Mouse (Mus musculus) spleen, adult 2 months (tissue): ENCODE results near the gene Atp8b2. TPM values are rescaled to one million over a fixed set of nuclear protein-coding genes. Genes with fewer than 3 reads are reported as not detected.

Experiments used
- DNase-seq, 2 experiments: peaks; one replicate each; pipeline versions ENCODE4 v3.0.0 to v3.0.0-alpha.2; 2012 to 2021; ENCODE audit warnings: low spot score in 2 of 2, low read depth in 1 of 2
- H3K27ac ChIP-seq: fragments of 200-500 bp; 2 replicates; pipeline ENCODE4 v1.5.1; 2012; ENCODE audit warnings: low read length, inconsistent platforms; ENCODE audit not compliant: insufficient read depth
- H3K27me3 ChIP-seq: fragments of 200-500 bp; 2 replicates; pipeline ENCODE4 v1.6.1; 2012; ENCODE audit warnings: mild to moderate bottlenecking, moderate library complexity, low read length, inconsistent platforms; ENCODE audit not compliant: control insufficient read depth, insufficient read depth
- H3K36me3 ChIP-seq: fragments of 200-500 bp; 2 replicates; pipeline ENCODE4 v1.6.1; 2012; ENCODE audit warnings: mild to moderate bottlenecking, low read length, inconsistent platforms; ENCODE audit not compliant: control insufficient read depth, insufficient read depth
- H3K4me1 ChIP-seq: fragments of 200-500 bp; 2 replicates; pipeline ENCODE4 v1.6.1; 2011; ENCODE audit warnings: inconsistent platforms; ENCODE audit not compliant: control insufficient read depth, insufficient read depth, insufficient read length
- H3K4me3 ChIP-seq: fragments of 200-500 bp; 2 replicates; pipeline ENCODE4 v1.5.1; 2011; ENCODE audit warnings: mild to moderate bottlenecking, inconsistent platforms; ENCODE audit not compliant: insufficient read depth, insufficient read length; ENCODE audit errors: extremely low read depth
- CTCF ChIP-seq: fragments of 200-500 bp; IDR thresholded peaks from 2 replicates; pipeline ENCODE4 v1.5.1; 2011; ENCODE audit warnings: mild to moderate bottlenecking, inconsistent platforms; ENCODE audit not compliant: insufficient read depth, insufficient read length, insufficient replicate concordance; ENCODE audit errors: extremely low read depth
- POLR2A ChIP-seq: fragments of 200-500 bp; IDR thresholded peaks from 2 replicates; pipeline ENCODE4 v1.6.1; 2011; ENCODE audit warnings: low read depth, low read length, inconsistent platforms
- WGBS: fragments of 180-500 bp; shearing (Covaris S2); methylation state at CpG from one replicate; pipeline ENCODE4 v1.1.7; 2018; 5-methylcytosine and 5-hydroxymethylcytosine counted together
- polyA plus RNA-seq: library from polyadenylated mRNA; depleted of rRNA; stranded (reverse); fragments of >200 nt; gene quantifications from 2 replicates; pipeline ENCODE4 v1.2.3, GENCODE M21; 2012; rRNA removed

Gene Atp8b2
- polyA plus RNA-seq = 49.3 and 66.0 TPM in 2 replicates

DNA sequence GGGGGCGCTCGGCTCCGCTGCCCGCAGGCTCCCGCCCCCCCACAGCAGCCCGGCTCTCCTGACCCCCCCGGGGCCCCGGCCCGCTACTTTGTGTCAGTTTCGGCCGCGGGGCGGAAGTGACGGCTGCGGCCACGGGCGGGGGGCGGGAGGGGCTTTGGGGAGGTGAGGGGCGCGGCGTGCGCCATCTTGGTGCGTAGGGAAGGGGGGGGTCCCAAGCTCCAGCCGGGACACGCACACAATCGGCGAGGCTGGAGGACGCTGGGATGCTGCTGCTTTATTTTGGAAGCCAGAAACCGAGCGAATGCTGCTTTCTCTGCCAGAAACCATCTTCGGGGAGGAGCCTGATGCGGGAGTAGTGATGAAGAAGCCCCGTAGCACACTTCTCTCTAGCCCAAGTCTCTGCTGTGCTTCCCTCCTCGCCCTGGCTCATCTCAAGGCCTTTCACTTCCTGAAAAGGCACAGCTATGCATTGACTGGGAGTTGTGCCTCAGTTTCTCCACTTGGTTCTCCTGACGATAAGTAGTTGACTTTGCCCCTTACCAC lies at the start of gene Atp8b2:
Gene Atp8b2, minus strand, starts transcription at position 288 of the 543 bp plus-strand sequence.
- H3K4me1 ChIP-seq = peaks cover 32% of the 10 kb centered on the region
- TF ChIP-seq POLR2A (peak; percentile 15; the same call in 1 of the 2 replicates), CTCF (no peak)
- DNase-seq = peak; percentile 27 to 52
- H3K27me3 ChIP-seq = no peaks in the 10 kb centered on the region
- H3K36me3 ChIP-seq = no peaks in the 10 kb centered on the region; the same call in 1 of the 2 replicates
- H3K27ac ChIP-seq = peak within 1 kb of the TSS; percentile 92
- WGBS = 2% methylated on average over 35 of the region's 35 CpGs
- H3K4me3 ChIP-seq = peak within 1 kb of the TSS; percentile 98

DNA sequence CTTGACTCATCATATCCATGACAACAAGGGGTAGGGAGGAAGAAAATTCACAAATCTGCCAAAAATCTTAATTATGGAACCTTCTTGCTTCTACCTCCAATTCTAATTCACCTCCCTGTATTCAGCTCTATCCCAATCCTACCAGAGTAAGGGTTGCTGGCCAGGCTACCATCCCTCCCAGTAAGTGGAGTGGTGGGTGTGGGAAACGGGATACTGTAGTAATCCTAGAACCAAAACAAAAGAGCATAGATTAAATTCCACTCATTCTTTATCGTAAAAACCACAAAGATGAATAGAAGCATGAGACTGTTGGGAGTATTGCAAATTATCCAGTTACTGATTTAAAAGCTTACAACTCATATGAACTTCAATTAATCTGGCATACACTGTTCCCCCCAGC lies 47.0 kb upstream of the Atp8b2 start:
- H3K36me3 ChIP-seq = peaks cover 51% of the 10 kb centered on the region
- DNase-seq = no peak
- no peak overlapping the region for H3K27ac ChIP-seq
- TF ChIP-seq POLR2A (no peak), CTCF (no peak)
- H3K4me3 ChIP-seq = no peak overlapping the region
- WGBS = 93% methylated on average over 2 of the region's 2 CpGs
- no peaks in the 10 kb centered on the region for H3K4me1 ChIP-seq
- no peaks in the 10 kb centered on the region for H3K27me3 ChIP-seq

DNA sequence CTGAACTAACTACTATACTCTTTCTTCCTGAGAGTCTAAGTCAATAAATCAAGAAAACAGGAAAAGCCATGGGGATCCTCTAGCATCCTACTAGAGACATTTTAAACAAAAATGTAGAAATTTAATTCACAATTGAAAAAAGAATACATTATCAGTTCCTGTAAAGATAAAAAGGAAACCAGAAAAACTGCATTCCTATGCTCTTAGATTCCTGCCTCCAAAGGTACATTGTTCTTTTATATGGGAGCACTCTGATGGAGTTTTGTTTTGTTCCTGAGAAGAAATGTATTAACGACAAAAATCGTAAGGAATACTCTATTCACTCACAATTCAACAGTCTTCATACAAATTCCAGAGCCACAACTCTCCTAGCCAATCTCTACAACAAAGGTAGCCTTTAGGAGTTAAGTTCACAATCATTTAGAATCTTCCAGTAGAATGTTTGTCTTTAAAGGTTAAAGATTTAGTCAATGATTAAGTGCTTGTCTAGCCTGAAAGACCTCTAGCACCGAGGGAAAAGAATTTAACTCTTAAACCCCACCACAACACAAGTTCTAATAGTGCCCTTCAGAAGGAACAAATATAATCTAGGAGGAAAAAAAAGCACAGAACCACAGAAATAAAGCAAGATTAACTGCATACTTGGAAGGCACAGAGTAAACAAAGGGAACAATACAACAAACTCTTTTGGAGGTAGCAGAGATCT lies 40.9 kb upstream of the Atp8b2 start:
- DNase-seq = no peak
- WGBS = 78% methylated on average over 3 of the region's 3 CpGs
- H3K27me3 ChIP-seq = no peaks in the 10 kb centered on the region
- peaks cover 3% of the 10 kb centered on the region; the same call in 1 of the 2 replicates for H3K4me1 ChIP-seq
- H3K27ac ChIP-seq = no peak overlapping the region
- H3K36me3 ChIP-seq = peaks cover 32% of the 10 kb centered on the region
- H3K4me3 ChIP-seq = no peak overlapping the region
- no peak for TF ChIP-seq POLR2A
- no peak for TF ChIP-seq CTCF

DNA sequence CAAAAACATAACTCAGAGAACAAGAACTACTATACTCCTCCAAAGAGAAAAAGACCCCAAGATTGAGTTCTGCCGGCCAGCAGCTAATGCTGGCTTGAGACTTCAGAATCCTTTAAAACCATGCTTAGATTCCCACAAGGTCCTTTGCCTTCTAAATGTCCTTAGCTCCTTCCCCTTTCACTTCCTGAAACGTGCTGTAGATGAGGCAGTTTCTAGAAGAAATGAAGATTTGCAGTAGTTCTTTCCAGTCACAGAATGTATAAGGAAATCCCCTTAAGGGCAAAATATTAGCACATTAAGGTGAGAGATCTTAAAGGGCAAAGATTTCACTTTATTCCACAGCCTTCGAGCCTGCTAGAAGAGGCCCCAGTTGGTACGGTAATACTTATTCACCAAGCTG lies 36.5 kb upstream of the Atp8b2 start:
- Histone ChIP-seq H3K36me3 (peaks cover 15% of the 10 kb centered on the region), H3K27ac (peak overlapping the region; percentile 92; the same call in 1 of the 2 replicates)
- WGBS = 70% methylated on average over 4 of the region's 4 CpGs

DNA sequence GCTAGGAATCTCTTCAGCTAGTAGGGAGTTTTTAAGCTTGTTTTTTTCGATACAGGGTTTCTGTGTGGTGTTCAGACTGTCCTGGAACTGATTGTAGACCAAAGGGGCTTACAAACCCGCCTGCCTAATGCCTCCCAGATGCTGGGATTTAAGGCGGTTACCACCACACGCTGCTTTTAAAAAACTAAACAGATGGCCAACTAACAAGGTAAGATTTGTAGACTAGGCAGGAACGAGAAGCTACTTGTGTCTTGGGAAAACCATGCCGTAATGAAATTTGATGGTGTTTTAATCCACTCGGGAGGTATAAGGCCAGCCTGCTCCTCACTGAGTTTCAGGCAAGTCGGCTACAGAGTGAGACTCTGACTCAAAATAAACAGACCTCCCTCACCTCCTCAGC lies 35.8 kb upstream of the Atp8b2 start:
- Histone ChIP-seq H3K36me3 (peaks cover 17% of the 10 kb centered on the region), H3K27me3 (no peaks in the 10 kb centered on the region), H3K4me1 (peaks cover 3% of the 10 kb centered on the region; the same call in 1 of the 2 replicates), H3K4me3 (peak overlapping the region; percentile 79), H3K27ac (peak overlapping the region; percentile 92)
- TF ChIP-seq CTCF (no peak), POLR2A (no peak)
- 24% methylated on average over 8 of the region's 8 CpGs for WGBS
- DNase-seq = no peak

More for the DNA sequence above, 36.5 kb upstream of the Atp8b2 start:
- no peak overlapping the region for H3K4me3 ChIP-seq
- no peak for DNase-seq
- peaks cover 3% of the 10 kb centered on the region; the same call in 1 of the 2 replicates for H3K4me1 ChIP-seq
- no peaks in the 10 kb centered on the region for H3K27me3 ChIP-seq
- no peak for TF ChIP-seq POLR2A
- TF ChIP-seq CTCF = no peak

DNA sequence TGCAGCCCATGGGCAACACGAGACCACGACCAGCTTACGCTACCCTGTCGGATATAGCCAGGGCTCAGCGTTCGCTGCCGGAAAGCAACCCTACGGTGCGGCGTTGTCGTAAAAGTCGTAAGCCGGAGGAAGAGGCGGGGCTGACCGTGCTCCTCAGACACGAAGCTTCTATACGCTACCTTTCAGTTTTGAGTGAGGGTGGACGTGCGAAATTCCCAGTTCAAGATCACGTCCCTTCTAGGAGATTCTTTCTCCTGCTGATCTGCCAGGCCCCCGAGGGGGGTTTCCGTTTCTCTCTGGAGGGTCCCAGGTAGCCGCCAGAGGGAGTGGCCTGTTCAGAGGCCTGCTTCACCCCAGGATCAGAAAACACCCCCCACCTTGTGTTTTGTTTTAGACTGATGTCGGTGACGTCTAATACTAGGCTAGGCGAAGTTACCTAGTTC lies 35.3 kb upstream of the Atp8b2 start, which contains the start of gene Hax1:
Gene Hax1, minus strand, starts transcription at position 169 of the 443 bp plus-strand sequence.
- no peak for TF ChIP-seq CTCF
- peak; percentile 45; the same call in 1 of the 2 replicates for TF ChIP-seq POLR2A
- Histone ChIP-seq H3K27ac (peak within 1 kb of the TSS; percentile 92), H3K4me3 (peak within 1 kb of the TSS; percentile 79), H3K36me3 (peaks cover 17% of the 10 kb centered on the region), H3K27me3 (no peaks in the 10 kb centered on the region), H3K4me1 (peaks cover 3% of the 10 kb centered on the region; the same call in 1 of the 2 replicates)
- peak; percentile 90 to 92 for DNase-seq
- under 1% methylated on average over 26 of the region's 26 CpGs for WGBS
